Mouse (Mus musculus) cerebellum, adult 9-10 months (tissue): ENCODE measurements around the gene Slc22a1.
A peak's percentile ranks its signal among the peaks of the same experiment; 100 is the strongest.
"Not testable (repeated sequence)": the region's sequence is repeated elsewhere in the genome, so short reads cannot be mapped to it uniquely, and the experiment has no call there.

Experiments
- DNase-seq: peaks from one replicate; pipeline ENCODE4 v3.0.0; 2022

The Slc22a1 gene

DNA sequence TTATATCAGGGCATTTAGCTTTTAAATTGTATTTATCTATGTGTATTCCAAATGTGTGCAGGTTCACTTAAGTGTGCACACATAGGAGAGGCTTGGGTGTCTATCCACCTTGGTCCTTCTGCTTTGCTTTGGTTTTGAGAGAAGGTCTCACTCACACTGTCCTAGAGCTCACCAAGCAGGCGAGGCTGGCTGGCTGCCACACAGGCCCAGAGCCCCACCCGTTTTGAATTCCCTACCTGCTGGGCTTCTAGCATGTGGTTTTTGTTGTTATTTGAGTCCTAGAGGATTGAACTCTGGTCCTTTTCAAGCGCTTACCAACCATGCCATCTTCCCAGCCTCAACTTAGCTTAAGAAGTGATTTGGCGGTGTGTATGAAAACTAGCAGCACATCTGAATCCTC lies 8.8 kb upstream of the Slc22a1 start:
- DNase-seq = peak; percentile 55

- DNase-seq = no peak
These were observed 8.0 kb upstream of the Slc22a1 start for GRCm38 (mm10) chr17:12683582-12683981.

GRCm38 (mm10) chr17:12678261-12678660 lies 2.6 kb upstream of the Slc22a1 start:
- no peak for DNase-seq

GRCm38 (mm10) chr17:12677139-12677538 lies 1.5 kb upstream of the Slc22a1 start:
- DNase-seq = no peak

DNA sequence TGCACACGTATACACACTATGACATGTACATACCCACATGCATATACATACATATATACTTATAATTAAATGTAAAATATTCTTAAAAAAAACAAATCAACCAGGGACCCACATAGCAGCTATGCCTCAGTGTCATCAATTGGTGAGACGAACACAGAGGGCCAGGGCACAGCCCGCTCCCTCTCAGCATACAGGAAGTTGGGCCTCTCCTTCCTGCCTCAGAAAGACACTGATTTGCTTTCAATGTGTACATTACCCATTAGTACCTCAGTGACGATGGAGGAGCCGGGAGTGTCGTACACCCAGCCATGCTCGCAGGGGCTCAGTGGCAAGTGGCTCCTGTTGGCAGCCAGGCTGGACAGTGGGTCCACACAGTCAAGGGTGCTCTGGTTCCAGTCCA lies 649 bp downstream of the Slc22a1 start:
- not testable (repeated sequence) for DNase-seq

DNA sequence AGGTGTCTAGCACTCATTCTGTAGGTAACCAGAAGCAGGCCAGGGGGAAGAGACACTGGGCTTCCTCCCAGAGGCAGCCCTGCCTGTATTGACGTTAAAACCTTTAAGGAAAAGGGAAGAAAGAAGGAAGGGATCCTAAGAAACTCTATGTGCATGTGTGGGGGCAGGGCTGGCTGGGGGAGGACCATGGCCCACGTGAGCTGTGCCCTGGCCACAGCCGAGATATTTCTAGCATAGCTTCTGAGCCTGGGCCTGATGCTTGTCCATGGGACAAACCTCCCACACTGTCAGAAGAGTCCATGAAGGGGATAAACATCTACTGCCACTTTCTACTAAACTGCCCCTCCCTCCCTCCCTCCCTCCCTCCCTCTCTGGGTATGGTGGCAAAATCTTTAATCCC lies 1.8 kb downstream of the Slc22a1 start:
- no peak for DNase-seq

DNA sequence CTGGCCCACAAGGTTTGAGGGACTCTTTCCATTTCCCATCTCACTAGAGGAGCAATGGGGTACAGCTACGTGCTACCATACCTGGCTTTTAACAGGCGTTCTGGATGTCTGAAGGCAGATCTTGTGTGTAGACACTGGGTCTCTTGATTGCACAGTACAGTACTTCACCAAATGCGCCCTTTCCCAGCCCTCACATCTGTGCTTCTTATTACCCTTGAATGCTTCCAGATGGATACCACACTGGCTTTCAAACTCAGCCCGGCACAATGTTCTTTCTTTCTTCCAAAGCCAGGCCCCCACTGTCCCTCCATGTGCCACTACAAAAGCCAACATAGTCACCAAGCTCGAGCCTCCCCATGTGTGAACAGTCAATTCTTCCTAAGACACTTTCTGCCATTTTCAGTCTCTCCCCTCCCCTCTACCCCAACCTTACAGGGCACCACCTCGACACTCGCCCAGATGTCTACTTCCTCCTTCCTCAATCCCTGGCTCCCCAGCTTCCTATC lies 3.3 kb downstream of the Slc22a1 start:
- no peak for DNase-seq

DNA sequence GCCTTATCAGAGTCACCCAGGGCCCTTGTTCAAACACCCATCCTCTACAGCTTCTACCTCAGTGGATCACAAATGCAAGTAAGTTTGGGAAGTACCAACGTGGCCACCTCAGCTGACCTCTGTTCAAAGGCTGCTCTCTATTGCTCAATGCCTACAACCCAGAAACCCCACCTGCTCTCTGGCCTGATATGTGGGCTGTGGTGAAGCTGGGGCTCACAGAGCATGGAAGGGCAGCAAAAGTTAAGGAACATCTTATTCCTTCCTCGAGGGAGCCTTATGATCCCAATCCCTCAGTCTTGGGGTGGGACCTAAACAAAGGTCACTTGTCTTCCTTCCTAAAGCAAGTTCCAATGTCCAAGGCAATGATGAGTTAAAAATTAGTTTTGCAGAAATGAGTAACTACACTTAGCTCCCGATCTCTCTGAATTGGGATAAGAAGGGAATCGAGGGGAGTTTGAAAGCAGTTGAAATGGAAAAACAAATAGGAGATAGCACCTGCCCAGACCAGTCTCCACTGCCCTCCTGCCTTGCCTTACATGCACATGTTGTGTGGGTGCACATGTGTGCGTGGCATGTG lies 4.5 kb downstream of the Slc22a1 start:
- no peak for DNase-seq

- no peak for DNase-seq
These were observed 6.3 kb downstream of the Slc22a1 start for GRCm38 (mm10) chr17:12669363-12669679.

DNA sequence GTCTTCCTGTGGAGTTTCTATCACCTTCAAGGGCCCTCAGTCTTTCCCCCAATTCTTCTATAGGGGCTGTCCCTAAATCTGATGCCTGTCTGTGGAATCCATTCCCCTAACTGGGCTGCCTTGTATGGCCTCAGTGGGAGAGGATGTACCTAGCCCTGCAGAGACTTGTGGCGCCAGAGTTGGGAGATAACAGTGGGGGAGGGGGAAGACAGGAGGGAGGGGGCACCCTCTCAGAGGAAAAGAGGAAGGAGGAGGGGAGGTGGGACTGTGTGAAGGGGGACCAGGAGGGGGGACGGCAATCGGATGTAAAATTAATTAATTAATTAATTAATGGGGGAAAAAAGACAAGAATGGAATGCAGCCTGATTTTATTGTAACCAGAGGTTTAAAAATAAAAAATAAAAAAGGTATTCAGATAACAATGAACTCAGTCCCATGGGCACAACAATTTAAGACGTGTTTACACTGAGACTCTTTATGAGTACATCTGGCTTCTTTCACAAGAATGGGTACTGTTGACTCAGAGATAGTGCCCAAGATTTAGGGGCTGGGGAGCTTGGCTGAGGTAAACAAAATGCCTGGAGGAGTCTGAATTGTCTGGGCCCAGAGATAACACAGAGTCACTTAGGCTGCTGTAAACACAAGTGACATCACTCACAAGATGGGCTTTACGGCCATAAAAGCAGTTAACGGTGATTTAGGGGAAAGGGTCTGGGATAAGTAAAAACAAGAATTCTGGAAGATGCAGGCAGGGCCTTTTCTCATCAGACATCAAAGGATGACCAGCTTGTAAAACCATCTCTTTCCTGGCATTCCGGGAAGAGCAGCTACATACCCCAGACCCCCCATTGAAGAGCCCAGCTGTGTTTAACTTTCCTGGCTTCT lies 6.9 kb downstream of the Slc22a1 start:
- no peak for DNase-seq

GRCm38 (mm10) chr17:12664156-12664555 lies 11.5 kb downstream of the Slc22a1 start:
- peak; percentile 74 for DNase-seq

DNA sequence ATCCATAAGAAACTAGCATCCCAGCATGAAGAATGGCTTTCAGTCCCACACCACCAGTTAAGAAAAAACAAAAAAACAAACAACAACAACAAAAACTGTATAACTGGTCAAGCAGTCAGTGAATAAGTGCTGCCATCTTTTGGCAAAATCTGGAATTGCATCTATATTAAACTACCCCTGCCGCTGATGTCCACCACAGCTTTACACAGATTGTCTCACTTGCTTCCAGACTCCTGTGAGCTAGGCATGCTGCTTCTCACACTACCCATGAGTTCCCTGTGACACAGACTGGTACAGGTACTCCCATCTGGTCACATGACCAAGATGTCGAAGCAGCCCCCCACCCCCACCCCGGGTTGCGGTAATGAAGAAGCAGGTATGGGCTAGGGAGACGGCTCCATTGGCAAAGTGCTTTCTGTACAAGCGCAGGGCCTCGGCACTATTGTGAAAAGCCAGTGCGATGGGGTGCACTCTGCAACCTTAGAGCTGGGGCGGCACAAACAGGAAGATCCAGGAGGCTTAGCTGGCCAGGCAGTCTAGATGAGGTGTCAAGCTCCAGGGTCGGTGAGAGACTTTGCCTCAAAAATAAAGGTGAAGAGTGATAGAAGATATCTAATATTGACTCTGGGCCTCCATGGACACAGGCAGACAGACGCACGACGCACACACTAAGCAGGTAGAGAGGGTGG lies 14.9 kb downstream of the Slc22a1 start:
- peak; percentile 70 for DNase-seq

DNA sequence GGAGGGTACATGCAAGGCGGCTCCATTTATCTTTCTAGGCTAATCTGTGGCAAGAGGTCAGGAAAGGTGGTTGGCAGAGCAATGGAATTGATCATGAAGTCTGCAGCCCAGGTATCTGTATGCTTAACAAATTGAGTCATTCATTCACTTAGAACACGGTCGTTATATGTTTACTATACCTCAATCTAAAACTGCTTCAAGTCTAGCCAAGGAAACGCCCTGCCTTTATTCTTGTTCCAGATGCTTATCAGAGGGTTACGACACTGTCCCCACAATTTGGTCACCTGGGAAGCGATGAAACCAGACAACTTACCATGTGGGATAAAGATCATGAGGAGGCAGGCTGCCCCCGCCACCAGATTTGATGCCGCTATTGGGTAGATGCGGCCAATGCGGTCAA lies 16.4 kb downstream of the Slc22a1 start:
- no peak for DNase-seq

DNA sequence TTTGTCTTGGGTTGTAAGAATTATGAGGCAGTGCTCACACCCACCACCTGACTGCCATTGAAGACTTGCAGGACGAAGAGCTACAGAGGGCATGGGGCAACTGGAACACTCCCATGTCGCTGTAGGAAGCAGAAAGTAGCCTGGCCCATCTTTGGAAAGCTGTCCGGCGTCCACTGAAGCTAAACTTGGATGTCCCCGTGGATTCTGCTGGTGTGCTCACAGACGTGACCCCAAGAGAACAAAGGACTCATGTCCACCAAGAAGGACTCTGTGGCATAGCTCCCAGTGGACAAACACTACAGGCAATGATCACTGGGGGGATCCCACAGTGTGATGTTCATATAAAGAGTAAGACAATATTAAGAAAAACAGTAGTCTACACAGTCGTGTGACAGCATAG lies 16.8 kb downstream of the Slc22a1 start:
- DNase-seq = no peak

- no peak for DNase-seq
These were observed 19.8 kb downstream of the Slc22a1 start for GRCm38 (mm10) chr17:12655826-12656225.

- no peak for DNase-seq
These were observed 21.6 kb downstream of the Slc22a1 start for GRCm38 (mm10) chr17:12654061-12654460.

- DNase-seq = no peak
These were observed 23.0 kb downstream of the Slc22a1 start for GRCm38 (mm10) chr17:12652604-12653003.

- DNase-seq = no peak
These were observed 30.2 kb downstream of the Slc22a1 start for GRCm38 (mm10) chr17:12645461-12645860.

GRCm38 (mm10) chr17:12641087-12641486 lies 34.5 kb downstream of the Slc22a1 start:
- no peak for DNase-seq

GRCm38 (mm10) chr17:12639585-12639984 lies 36.0 kb downstream of the Slc22a1 start:
- DNase-seq = no peak

- DNase-seq = no peak
These were observed 40.8 kb downstream of the Slc22a1 start for GRCm38 (mm10) chr17:12634814-12635213.

- DNase-seq = no peak
These were observed 43.6 kb downstream of the Slc22a1 start for GRCm38 (mm10) chr17:12631771-12632600.
